Mouse (Mus musculus): ENCODE measurements around the gene Nol4l. TPM values are rescaled to one million over a fixed set of nuclear protein-coding genes. Genes with fewer than 3 reads are reported as not detected.

The Nol4l gene
- polyA plus RNA-seq, 1 experiment from 2014 or later, result 11.3 TPM

- H3K4me3 ChIP-seq, result no peak overlapping the region
- ATAC-seq (ENCODE audit: borderline replicate concordance, extremely low read depth, low FRiP score, low TSS enrichment), result no peak
- no peak overlapping the region for H3K27ac ChIP-seq
- H3K4me2 ChIP-seq, result no peak overlapping the region
- WGBS, result 53% methylated on average over 9 of the region's 9 CpGs
- peaks cover 10% of the 10 kb centered on the region for H3K27me3 ChIP-seq
- H3K4me1 ChIP-seq, result peaks cover 25% of the 10 kb centered on the region
- H3K9me3 ChIP-seq, result no peaks in the 10 kb centered on the region
- no peak overlapping the region for H3K9ac ChIP-seq
- no peaks in the 10 kb centered on the region for H3K36me3 ChIP-seq
These were observed 6.6 kb downstream of the Nol4l start for GRCm38 (mm10) chr2:153523143-153523542.

- Histone ChIP-seq H3K4me2 (no peak overlapping the region), H3K9ac (no peak overlapping the region), H3K4me3 (no peak overlapping the region), H3K27ac (no peak overlapping the region), H3K9me3 (no peaks in the 10 kb centered on the region), H3K36me3 (no peaks in the 10 kb centered on the region), H3K4me1 (peaks cover 18% of the 10 kb centered on the region), H3K27me3 (peaks cover 7% of the 10 kb centered on the region)
- WGBS, result 50% methylated on average over 4 of the region's 4 CpGs
- ATAC-seq (ENCODE audit: borderline replicate concordance, extremely low read depth, low FRiP score, low TSS enrichment), result no peak
These were observed 7.5 kb downstream of the Nol4l start for GRCm38 (mm10) chr2:153522270-153522669.

- ATAC-seq (ENCODE audit: borderline replicate concordance, extremely low read depth, low FRiP score, low TSS enrichment), result no peak
- H3K9ac ChIP-seq, result no peak overlapping the region
- no peaks in the 10 kb centered on the region for H3K4me1 ChIP-seq
- 75% methylated on average over 9 of the region's 9 CpGs for WGBS
- no peak overlapping the region for H3K4me3 ChIP-seq
- no peaks in the 10 kb centered on the region for H3K27me3 ChIP-seq
- H3K27ac ChIP-seq, result no peak overlapping the region
- no peaks in the 10 kb centered on the region for H3K9me3 ChIP-seq
- H3K4me2 ChIP-seq, result no peak overlapping the region
- no peaks in the 10 kb centered on the region for H3K36me3 ChIP-seq
These were observed 9.7 kb downstream of the Nol4l start for GRCm38 (mm10) chr2:153520057-153520456.

- Histone ChIP-seq H3K4me1 (peaks cover 5% of the 10 kb centered on the region; the same call in 1 of the 2 replicates), H3K9me3 (no peaks in the 10 kb centered on the region), H3K4me3 (no peak overlapping the region), H3K27ac (no peak overlapping the region), H3K4me2 (no peak overlapping the region), H3K9ac (no peak overlapping the region), H3K36me3 (no peaks in the 10 kb centered on the region), H3K27me3 (no peaks in the 10 kb centered on the region)
- ATAC-seq (ENCODE audit: borderline replicate concordance, extremely low read depth, low FRiP score, low TSS enrichment), result no peak
- 45% methylated on average over 4 of the region's 4 CpGs for WGBS
These were observed 12.8 kb downstream of the Nol4l start for GRCm38 (mm10) chr2:153516961-153517360.

GRCm38 (mm10) chr2:153515582-153515981 lies 14.2 kb downstream of the Nol4l start:
- H3K4me1 ChIP-seq, result peaks cover 5% of the 10 kb centered on the region; the same call in 1 of the 2 replicates
- 82% methylated on average over 6 of the region's 6 CpGs for WGBS
- no peaks in the 10 kb centered on the region for H3K9me3 ChIP-seq
- no peak overlapping the region for H3K9ac ChIP-seq
- H3K4me3 ChIP-seq, result no peak overlapping the region
- no peaks in the 10 kb centered on the region for H3K36me3 ChIP-seq
- H3K27ac ChIP-seq, result no peak overlapping the region
- no peak overlapping the region for H3K4me2 ChIP-seq
- no peaks in the 10 kb centered on the region for H3K27me3 ChIP-seq
- no peak for ATAC-seq (ENCODE audit: borderline replicate concordance, extremely low read depth, low FRiP score, low TSS enrichment)

- Histone ChIP-seq H3K27me3 (no peaks in the 10 kb centered on the region), H3K4me1 (peaks cover 6% of the 10 kb centered on the region; the same call in 1 of the 2 replicates), H3K9me3 (no peaks in the 10 kb centered on the region), H3K9ac (no peak overlapping the region), H3K4me2 (no peak overlapping the region), H3K27ac (no peak overlapping the region), H3K4me3 (no peak overlapping the region), H3K36me3 (no peaks in the 10 kb centered on the region)
- 73% methylated on average over 14 of the region's 14 CpGs for WGBS
- no peak for ATAC-seq (ENCODE audit: borderline replicate concordance, extremely low read depth, low FRiP score, low TSS enrichment)
These were observed 15.0 kb downstream of the Nol4l start for GRCm38 (mm10) chr2:153514497-153515380.

GRCm38 (mm10) chr2:153513983-153514382 lies 15.8 kb downstream of the Nol4l start:
- no peak overlapping the region for H3K4me2 ChIP-seq
- H3K9me3 ChIP-seq, result no peaks in the 10 kb centered on the region
- H3K27me3 ChIP-seq, result no peaks in the 10 kb centered on the region
- WGBS, result 87% methylated on average over 3 of the region's 3 CpGs
- ATAC-seq (ENCODE audit: borderline replicate concordance, extremely low read depth, low FRiP score, low TSS enrichment), result no peak
- H3K36me3 ChIP-seq, result no peaks in the 10 kb centered on the region
- no peak overlapping the region for H3K4me3 ChIP-seq
- no peak overlapping the region for H3K27ac ChIP-seq
- H3K9ac ChIP-seq, result no peak overlapping the region
- H3K4me1 ChIP-seq, result peaks cover 13% of the 10 kb centered on the region

GRCm38 (mm10) chr2:153512416-153513323 lies 17.1 kb downstream of the Nol4l start:
- no peak overlapping the region for H3K9ac ChIP-seq
- H3K4me1 ChIP-seq, result peaks cover 16% of the 10 kb centered on the region
- no peak overlapping the region for H3K27ac ChIP-seq
- ATAC-seq (ENCODE audit: borderline replicate concordance, extremely low read depth, low FRiP score, low TSS enrichment), result no peak
- H3K27me3 ChIP-seq, result no peaks in the 10 kb centered on the region
- WGBS, result 70% methylated on average over 14 of the region's 14 CpGs
- no peak overlapping the region for H3K4me2 ChIP-seq
- no peak overlapping the region for H3K4me3 ChIP-seq
- no peaks in the 10 kb centered on the region for H3K36me3 ChIP-seq
- H3K9me3 ChIP-seq, result no peaks in the 10 kb centered on the region

GRCm38 (mm10) chr2:153511562-153511961 lies 18.2 kb downstream of the Nol4l start:
- 79% methylated on average over 6 of the region's 6 CpGs for WGBS
- H3K4me3 ChIP-seq, result no peak overlapping the region
- H3K9ac ChIP-seq, result no peak overlapping the region
- no peak overlapping the region for H3K27ac ChIP-seq
- H3K4me2 ChIP-seq, result no peak overlapping the region
- ATAC-seq (ENCODE audit: borderline replicate concordance, extremely low read depth, low FRiP score, low TSS enrichment), result no peak
- H3K9me3 ChIP-seq, result no peaks in the 10 kb centered on the region
- no peaks in the 10 kb centered on the region for H3K27me3 ChIP-seq
- no peaks in the 10 kb centered on the region for H3K36me3 ChIP-seq
- peaks cover 16% of the 10 kb centered on the region for H3K4me1 ChIP-seq

- Histone ChIP-seq H3K27me3 (no peaks in the 10 kb centered on the region), H3K4me3 (no peak overlapping the region), H3K27ac (no peak overlapping the region), H3K36me3 (no peaks in the 10 kb centered on the region), H3K9ac (no peak overlapping the region), H3K4me1 (peaks cover 16% of the 10 kb centered on the region), H3K9me3 (no peaks in the 10 kb centered on the region), H3K4me2 (no peak overlapping the region)
- no peak for ATAC-seq (ENCODE audit: borderline replicate concordance, extremely low read depth, low FRiP score, low TSS enrichment)
- WGBS, result 84% methylated on average over 8 of the region's 8 CpGs
These were observed 19.6 kb downstream of the Nol4l start for GRCm38 (mm10) chr2:153510136-153510535.

GRCm38 (mm10) chr2:153509211-153510029 lies 20.4 kb downstream of the Nol4l start:
- H3K36me3 ChIP-seq, result no peaks in the 10 kb centered on the region
- no peaks in the 10 kb centered on the region for H3K27me3 ChIP-seq
- WGBS, result 16% methylated on average over 18 of the region's 18 CpGs

More at GRCm38 (mm10) chr2:153509211-153510029, 20.4 kb downstream of the Nol4l start:
- no peak overlapping the region for H3K4me2 ChIP-seq
- H3K4me1 ChIP-seq, result peaks cover 16% of the 10 kb centered on the region
- H3K4me3 ChIP-seq, result no peak overlapping the region
- H3K9ac ChIP-seq, result no peak overlapping the region
- ATAC-seq (ENCODE audit: borderline replicate concordance, extremely low read depth, low FRiP score, low TSS enrichment), result peak; percentile 33; the same call in 1 of the 2 replicates
- no peaks in the 10 kb centered on the region for H3K9me3 ChIP-seq
- 0 out of 2 replicates have a peak overlapping the region, but pooled peaks have one; percentile 16 for H3K27ac ChIP-seq
